Mouse (Mus musculus) cerebellum, postnatal 4 days (tissue): ENCODE measurements around the gene Sash1.

Experiments used
- DNase-seq, 2 experiments: peaks; one replicate each; pipeline ENCODE4 v3.0.0; 2022; ENCODE audit warnings: low spot score in 2 of 2, mixed read lengths in 1 of 2

The Sash1 gene

GRCm38 (mm10) chr10:8682900-8683299 is 203.0 kb downstream of the Sash1 start:
- DNase-seq: peak; percentile 35 to 61

DNA sequence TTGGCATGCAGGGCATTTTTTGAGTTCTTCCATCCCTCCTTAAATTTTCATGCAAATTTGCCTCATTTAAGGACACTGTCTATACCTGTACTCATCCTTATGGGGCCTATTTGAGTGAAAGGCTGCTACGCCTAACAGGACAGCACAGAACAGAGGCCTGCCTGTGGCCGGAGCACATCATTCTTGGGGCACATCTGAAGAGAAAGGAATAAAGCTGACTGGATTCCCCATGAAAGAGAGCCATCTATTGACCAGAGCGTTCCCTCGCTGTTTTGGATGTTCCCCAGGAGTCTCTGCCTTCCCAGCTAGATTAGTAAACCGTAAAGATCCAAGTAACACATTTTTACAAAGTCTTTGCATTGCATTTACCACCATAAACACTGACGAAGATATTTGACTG is 203.5 kb downstream of the Sash1 start:
- no peak for DNase-seq

DNA sequence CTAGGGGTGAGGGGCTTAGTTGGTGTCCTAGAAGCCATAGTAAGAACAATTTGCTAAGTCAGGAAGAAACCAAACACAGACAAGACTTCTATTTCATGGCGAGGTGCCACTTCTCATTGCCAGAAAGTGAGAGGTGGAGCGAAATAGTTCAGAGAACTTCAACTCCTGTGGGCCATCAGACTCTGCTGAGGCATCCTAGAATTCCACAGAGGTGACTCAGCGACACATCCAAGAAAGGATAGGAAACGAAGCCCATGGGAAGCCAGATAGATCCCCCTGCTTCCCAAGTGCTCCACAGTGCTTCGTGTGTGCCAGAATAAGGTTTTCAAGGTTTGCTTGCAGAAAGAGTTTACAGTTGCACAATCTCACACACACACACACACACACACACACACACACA is 209.1 kb downstream of the Sash1 start:
- no peak for DNase-seq
